Mouse (Mus musculus): ENCODE data around the gene Cts6.
"Not testable (repeated sequence)": the region's sequence is repeated elsewhere in the genome, so short reads cannot be mapped to it uniquely, and the experiment has no call there.

Cts6 gene

DNA sequence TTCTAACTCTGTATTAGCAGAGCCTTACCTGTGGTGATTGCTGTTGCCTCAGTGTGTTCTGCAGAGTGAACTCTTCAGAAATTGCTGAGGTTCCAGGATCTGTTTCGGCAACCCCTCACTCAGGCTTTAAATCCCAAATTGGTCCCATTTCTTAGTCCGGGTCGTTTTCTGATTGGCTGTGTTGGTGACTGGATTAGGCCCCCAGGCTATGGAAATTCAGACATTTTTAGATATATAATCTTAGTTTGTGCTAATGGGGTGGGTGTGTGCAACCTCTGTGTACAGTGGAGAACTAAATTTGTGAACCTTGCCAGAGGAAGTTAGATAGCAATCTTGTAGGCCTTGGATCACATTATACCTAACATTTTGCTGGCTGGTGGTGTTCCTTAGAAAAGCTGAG, at the start of gene Cts6:
TSS of gene Cts6 (minus strand) at position 101 of the 400 bp plus-strand sequence.
- DNase-seq (ENCODE audit: low spot score in 2 of 2), result no peak

DNA sequence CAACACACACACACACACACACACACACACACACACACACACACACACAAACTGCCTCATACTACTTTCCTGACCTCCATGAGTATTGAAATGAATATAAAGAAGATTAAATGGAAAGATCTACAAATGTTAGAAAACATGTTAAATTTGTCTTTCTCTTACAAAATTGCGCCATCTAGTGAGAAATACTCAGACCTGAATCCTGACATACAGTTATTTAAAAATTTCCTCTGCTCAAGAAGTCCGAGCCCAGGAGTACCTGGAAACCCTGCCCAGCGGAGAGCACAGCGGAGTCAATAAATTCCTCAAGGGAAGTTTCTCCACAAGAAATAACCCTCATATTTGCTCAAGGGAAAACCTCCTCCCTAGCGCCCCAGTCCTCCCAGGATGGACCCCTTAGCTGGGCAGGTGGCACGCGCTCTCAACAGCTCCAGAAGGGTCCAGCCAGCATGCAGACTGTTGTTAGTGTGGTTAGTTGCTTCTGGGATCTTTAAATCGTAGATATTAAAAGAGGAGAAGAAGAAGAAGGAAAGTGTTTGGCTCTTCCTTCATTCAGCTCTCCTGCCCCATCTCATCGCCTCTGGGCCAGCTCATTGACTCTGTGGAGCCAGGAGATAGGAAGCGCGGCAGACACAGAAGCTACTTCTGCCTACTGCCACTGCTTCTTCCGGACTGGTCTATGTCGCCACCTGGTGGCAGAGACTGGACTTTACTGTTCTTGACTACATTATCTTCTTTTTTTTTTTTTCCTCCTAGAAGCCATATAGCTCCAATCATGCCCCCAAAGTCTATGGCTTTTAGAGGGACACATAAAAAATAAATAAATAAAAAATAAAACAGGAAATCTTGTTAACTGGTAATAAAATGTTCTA, 38.1 kb upstream of the Cts6 start:
- peak; percentile 6 to 48 for DNase-seq (ENCODE audit: low spot score in 2 of 2)

DNA sequence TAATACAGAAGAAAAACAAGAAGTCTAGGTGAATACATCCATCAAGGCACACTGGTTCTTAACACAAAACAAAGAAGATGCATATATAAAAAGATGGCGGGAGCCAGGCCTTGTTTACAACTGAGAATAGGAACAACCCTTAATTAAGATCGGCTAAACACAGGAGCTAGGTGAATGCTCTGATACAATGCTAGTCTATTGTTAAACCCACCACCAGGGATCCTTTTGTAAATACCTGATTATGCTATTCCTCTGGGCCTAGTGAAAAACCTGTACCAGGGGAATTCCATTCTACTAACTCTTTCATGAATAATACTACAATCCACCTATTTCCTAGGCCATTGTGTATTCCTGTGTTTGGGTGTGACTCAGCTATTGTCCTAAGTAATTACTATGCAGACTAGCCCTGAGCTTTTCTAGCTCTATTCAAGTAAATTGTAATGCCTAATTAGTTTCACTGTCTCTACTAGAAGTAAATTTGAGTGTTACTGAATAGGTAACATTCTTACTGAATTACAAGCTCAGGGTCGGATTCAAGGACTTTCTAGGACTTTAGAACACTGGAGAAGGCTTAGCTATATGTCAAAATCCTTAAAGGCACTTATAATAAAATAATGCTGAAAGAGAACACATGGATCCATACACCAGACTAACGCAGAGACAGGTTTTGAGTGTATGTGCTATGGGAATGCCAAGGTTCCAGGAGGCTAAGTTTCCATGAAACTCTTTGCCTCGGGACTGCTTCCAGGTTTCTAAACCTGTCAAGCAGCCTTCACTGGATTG, 17.9 kb downstream of the Cts6 start:
- not testable (repeated sequence) for DNase-seq (ENCODE audit: low spot score in 2 of 2)

DNA sequence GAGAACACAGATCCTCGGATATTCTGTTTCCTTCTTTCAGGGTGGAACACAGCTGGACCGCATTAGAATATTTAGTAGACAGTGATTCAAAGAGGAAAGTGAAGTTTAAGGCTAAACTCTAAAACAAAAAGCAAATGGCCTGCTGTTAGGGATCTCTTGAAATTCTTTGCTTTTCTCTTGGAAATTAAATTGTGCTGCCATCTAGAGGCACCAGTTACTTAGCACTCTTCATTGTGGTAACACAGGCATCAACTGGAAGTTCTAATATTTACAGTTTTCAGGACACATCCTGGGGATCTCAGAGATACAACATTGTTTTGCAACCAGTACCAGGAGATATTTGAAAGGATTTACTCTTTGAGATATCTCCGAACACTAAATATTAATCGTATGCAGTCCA, 38.6 kb downstream of the Cts6 start:
- DNase-seq (ENCODE audit: low spot score in 2 of 2), result no peak

DNA sequence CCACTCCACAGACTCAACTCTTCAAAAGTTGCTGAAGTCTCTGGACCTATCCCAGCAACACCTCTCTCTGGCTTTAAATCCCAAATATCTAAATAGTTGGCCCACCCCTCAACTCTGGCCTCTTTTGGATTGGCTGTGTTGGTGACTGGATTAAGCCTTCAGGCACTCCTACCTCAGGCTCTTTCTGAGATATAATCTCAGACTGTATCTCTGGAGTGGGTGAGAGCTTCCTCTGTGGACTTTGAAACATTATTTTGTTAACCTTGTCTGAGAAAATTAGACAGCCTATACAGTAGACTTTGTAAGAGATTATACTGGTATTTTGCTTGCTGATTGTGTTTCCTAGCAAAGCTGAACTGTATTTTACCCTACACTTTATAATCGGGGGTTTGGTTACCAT, 39.1 kb downstream of the Cts6 start, which contains the start of gene Ctsr:
TSS of gene Ctsr (minus strand) at position 101 of the 400 bp plus-strand sequence.
- DNase-seq (ENCODE audit: low spot score in 2 of 2), result no peak
